Mouse (Mus musculus): ENCODE data around the gene Tmtc1.

The Tmtc1 gene

GRCm38 (mm10) chr6:148234105-148234828 lies 209.9 kb downstream of the Tmtc1 start:
- DNase-seq, result peak; percentile 37

DNA sequence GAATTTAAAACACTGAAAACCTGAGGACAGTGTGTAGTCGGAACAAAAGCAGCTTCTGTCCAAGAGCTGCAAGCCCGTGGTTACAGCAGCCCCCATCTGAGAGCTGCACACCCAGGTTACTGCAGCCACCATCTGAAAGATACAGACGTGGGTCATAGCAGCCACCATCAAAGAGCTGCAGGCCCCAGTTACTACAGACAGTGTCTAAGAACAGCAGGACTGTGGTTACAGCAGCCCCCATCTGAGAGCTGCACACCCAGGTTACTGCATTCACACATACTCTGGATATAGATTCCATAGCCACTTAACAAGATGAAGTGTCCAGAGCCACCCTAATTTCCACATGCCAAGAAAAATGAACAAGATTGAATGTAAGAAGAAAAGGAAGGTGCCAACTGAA lies 216.6 kb downstream of the Tmtc1 start:
- DNase-seq, result peak; percentile 79

- peak; percentile 60 for DNase-seq
Measured at GRCm38 (mm10) chr6:148222686-148223085, 221.5 kb downstream of the Tmtc1 start.

GRCm38 (mm10) chr6:148218235-148219076 lies 225.7 kb downstream of the Tmtc1 start:
- peak; percentile 56 for DNase-seq

- DNase-seq, result peak; percentile 72
Measured at GRCm38 (mm10) chr6:148216752-148217151, 227.4 kb downstream of the Tmtc1 start.

DNA sequence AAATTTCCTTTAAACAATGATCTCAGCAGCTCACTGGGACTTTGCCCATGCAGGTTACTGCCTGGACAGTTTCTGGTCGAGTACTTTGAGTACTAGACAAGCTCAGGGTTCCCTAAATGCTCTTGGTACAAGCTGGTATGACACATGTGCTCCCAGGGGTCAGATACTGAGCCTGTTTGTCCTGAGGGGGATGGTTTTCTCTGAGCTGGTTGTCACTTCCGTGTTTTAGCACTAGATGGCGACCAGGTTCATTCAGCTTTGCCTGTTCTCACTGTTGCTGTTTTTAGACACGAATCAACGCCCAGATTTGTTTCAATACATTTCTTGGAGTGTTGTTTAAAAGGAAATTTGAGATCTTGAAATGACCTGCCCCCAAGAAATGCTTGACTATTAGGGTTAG lies 229.4 kb downstream of the Tmtc1 start:
- DNase-seq, result peak; percentile 82

GRCm38 (mm10) chr6:148211897-148212680 lies 232.1 kb downstream of the Tmtc1 start, which contains the start of gene Ergic2:
Ergic2 (minus strand) TSS chr6:148212374.
- DNase-seq, result peak; percentile 100

DNA sequence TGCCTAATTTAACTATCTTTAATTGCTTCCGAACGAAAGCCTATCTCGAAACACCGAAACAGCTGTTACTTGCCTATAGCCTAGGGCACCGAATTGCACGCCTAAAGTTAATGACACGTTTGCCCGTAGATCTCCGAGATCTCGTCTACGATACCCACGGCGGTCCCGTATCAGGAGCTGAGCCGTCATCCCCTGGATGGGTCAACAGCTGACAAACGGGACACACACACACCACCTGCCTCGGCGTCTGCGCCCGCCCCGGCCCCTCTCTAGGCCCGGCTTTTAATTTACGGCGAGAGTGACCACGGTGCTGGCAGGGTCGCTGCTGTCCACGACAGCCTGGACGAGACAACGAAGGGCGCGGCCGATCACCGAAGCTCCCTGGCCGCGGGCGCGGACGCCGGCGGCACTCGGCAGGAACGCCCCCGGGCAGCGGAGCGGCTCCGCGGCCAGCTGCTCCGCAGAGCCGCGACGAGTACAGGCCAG lies 232.8 kb downstream of the Tmtc1 start:
- DNase-seq, result no peak

GRCm38 (mm10) chr6:148207522-148207921 lies 236.7 kb downstream of the Tmtc1 start:
- DNase-seq, result peak; percentile 46

DNA sequence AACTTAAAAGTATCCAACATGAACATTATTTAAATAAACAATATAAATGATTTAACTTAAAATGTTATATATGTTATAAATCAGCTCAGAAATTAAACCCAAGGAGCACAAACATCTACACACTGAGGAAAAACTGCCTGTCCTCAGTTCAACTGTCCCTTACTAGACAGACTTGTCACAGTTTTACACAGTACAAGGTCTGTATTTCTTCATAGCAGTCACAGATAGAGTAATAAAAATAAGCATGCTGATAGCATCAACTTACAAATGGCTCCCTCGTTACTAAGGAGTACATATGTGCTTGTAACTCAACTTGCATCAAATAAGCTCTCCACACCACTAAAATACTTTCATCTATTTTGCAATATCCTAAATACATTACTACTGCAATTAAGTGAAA lies 239.1 kb downstream of the Tmtc1 start:
- DNase-seq, result no peak

DNA sequence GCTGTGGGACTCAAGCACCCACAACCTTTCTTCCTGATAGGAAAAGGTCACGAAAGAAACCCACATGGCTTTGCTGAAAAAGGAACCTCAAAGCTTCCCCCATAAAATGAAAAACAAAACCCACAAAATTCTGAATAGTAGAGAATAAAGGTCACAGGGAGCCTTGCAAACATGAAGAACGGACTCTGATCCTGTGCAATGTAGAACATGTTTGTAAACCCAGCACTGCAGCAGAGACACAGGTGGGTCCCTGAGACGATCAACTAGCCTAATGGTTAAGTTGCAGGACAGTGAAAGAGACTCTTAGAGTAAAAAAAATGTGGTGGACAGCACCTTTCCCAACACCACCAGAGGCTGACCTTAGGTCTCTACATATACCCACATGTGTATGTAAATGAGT lies 244.5 kb downstream of the Tmtc1 start:
- no peak for DNase-seq

DNA sequence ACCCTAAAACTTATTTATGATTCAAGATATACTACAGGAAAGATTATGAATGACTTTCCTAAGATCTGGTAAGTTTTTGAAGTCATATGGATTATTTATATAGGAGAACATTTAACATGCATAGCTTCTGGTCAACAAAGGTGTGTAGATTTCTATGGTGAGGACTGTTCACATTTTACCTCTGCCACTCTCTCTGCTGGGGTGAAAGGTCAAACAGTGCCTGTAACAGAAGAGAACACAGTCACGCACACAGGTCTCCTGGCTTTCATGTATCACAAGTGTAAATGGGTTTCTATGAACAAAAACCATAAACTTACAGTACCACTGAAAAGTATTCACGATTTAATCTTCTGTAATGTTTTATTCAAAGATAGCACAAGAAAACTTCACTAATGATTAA lies 245.0 kb downstream of the Tmtc1 start:
- peak; percentile 19 for DNase-seq

DNA sequence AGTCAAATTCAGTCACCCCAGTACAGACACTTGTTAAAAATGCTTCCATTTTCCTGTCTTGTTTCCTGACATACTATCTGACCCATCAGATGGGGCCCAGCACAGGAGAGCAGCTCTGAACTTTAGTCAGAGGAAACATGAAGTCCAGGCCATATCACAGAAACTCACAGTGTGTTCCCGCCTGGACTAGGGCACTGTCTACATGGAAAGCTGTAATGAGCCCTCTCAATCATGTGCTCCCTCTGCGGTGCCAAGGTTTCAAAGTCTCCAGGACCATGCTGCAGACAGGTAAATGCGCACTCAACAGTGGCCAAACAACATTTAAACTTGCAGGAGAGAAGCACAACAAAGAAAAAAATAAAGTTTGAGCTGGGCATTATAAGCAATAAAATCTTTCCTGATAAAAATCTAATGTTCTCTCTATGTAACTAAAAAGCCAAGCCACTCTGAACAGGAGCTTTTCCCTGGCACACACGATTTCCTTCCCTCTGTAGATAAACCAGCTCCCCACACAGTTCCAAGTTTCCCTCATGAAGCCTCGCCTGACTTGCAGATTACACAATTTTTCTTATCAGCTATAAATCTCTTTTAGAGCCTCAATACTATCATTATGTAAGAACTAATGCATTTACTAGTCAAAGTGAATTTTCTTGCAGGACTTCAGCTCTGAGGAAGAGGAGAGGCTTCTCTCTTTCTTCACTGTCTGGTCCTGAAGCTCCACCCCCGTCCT lies 250.1 kb downstream of the Tmtc1 start:
- peak; percentile 52 for DNase-seq

DNA sequence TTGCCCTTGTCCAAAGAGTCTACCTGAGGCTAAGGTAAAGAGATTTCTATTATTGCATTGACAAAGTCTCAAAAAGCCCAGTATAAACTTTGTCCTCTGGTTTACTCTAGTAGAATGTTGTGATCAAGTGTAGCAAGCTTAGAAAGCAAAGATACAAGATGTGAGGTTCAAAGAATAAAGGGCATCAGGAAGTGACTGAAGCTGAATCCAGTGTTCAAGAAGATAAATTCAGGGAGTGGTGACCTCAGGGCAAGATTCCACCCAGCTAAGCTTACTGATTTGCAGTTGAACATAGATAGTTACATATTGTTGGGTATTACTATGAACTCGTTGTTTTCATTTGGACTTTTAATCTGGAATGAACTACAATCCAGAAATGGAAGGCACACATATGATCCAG lies 258.5 kb downstream of the Tmtc1 start:
- no peak for DNase-seq

Measured in heart, adult 11 months (tissue).